Mouse (Mus musculus): ENCODE data around the gene Myb. TPM values are rescaled to one million over a fixed set of nuclear protein-coding genes. Genes with fewer than 3 reads are reported as not detected.

The Myb gene
- polyA plus RNA-seq, 1 experiment from 2014 or later, result 4.0 TPM

DNA sequence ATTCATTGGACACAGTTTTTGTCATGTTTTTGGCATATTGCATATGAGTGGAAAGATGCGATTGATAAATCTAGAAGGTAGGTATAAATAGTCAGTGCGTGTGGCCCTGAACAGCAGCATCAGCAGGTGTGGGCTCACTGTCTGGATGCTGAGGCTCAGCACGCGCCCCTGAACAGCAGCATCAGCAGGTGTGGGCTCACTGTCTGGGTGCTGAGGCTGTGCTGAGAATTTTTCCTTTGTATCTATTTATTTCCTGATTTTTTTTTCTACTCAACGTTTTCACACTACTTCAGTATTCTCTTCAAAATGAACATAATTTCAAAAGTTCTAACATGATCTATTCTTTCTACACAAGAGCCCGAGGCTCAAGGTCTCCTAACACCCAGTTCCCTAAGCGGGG lies 84.1 kb downstream of the Myb start:
- Histone ChIP-seq H3K4me3 (ENCODE audit: low read length) (no peak overlapping the region), H3K4me2 (replicated peaks; ENCODE audit: low read depth, low read length) (no peak overlapping the region), H3K36me3 (ENCODE audit: insufficient read depth, low read length) (no peaks in the 10 kb centered on the region), H3K27ac (ENCODE audit: low read length) (no peak overlapping the region), H3K4me1 (ENCODE audit: insufficient read depth, low read length) (no peaks in the 10 kb centered on the region), H3K27me3 (ENCODE audit: insufficient read depth, low read length) (no peaks in the 10 kb centered on the region), H3K9ac (replicated peaks; ENCODE audit: low read length) (no peak overlapping the region), H3K9me3 (ENCODE audit: low read length) (no peaks in the 10 kb centered on the region)
- WGBS, result 90% methylated on average over 7 of the region's 7 CpGs
- no peak for ATAC-seq (ENCODE audit: low FRiP score, low TSS enrichment)

DNA sequence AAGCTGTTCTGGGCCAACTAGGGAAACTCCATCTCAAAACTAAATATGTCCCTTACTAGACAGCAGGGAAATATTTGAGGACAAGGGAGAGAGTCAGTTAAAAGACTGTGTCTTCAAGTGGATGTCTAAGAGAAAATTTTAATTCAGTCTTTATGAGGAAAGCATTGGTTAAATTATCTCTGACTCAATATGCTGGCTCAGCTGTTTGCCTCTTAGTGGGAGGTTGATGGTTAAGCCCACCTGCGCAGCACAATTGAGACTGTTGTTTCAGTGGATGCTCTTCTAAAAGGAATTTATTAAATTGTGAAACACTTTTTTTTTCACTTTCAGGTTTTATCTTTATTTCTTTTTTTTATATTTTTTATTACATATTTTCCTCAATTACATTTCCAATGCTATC lies 84.6 kb downstream of the Myb start:
- Histone ChIP-seq H3K9ac (replicated peaks; ENCODE audit: low read length) (no peak overlapping the region), H3K27ac (ENCODE audit: low read length) (no peak overlapping the region), H3K4me3 (ENCODE audit: low read length) (no peak overlapping the region), H3K27me3 (ENCODE audit: insufficient read depth, low read length) (no peaks in the 10 kb centered on the region), H3K36me3 (ENCODE audit: insufficient read depth, low read length) (no peaks in the 10 kb centered on the region), H3K4me1 (ENCODE audit: insufficient read depth, low read length) (no peaks in the 10 kb centered on the region), H3K4me2 (replicated peaks; ENCODE audit: low read depth, low read length) (no peak overlapping the region), H3K9me3 (ENCODE audit: low read length) (no peaks in the 10 kb centered on the region)
- ATAC-seq (ENCODE audit: low FRiP score, low TSS enrichment), result no peak
- WGBS, result 96% methylated on average over 1 of the region's 1 CpGs

Other genes with a start within 250 kb of the Myb start
- 9.0 and 9.1 TPM in 2 replicates for gene Ahi1, start 208.4 kb downstream of the Myb start, polyA plus RNA-seq (2015; fragmentation: Nextera tagmentation; extraction: Ambion mirVana)
- gene Hbs1l, start 135.0 kb upstream of the Myb start, polyA plus RNA-seq (2015; fragmentation: Nextera tagmentation; extraction: Ambion mirVana), result 99.8 and 99.9 TPM in 2 replicates
- 4.5 and 5.1 TPM in 2 replicates for gene Aldh8a1, start 216.3 kb upstream of the Myb start, polyA plus RNA-seq (2015; fragmentation: Nextera tagmentation; extraction: Ambion mirVana)